Mouse (Mus musculus): ENCODE measurements around the gene Runx2.

GRCm38 (mm10) chr17:44766318-44766717 is 48.3 kb downstream of the Runx2 start:
- no peak for TF ChIP-seq CTCF (IDR thresholded peaks at IDR 0.05; ENCODE audit: borderline replicate concordance, insufficient read depth, low read length)
- TF ChIP-seq POLR2A (IDR thresholded peaks at IDR 0.05; ENCODE audit: low read depth, low read length) = no peak

All from embryonic fibroblast, embryonic 13.5 days (primary cell).